Mouse (Mus musculus) E14TG2a.4 (cell line): Measurements from ENCODE around the gene Thsd7a.

Source experiments
- CTCF ChIP-seq: conservative IDR thresholded peaks from 2 replicates; pipeline ENCODE4 v1.5.1; 2014; ENCODE audit warnings: low read length
- POU5F1 ChIP-seq: IDR thresholded peaks from 2 replicates; pipeline ENCODE4 v1.6.1; 2014; ENCODE audit warnings: low read length, borderline replicate concordance

- no peak for TF ChIP-seq CTCF
- TF ChIP-seq POU5F1: no peak
Measured at GRCm38 (mm10) chr6:12712581-12712980, 36.6 kb downstream of the Thsd7a start.
